Mouse (Mus musculus): ENCODE measurements around the gene Stpg1. TPM values are rescaled to one million over a fixed set of nuclear protein-coding genes. Genes with fewer than 3 reads are reported as not detected.
A peak's percentile ranks its signal among the peaks of the same experiment; 100 is the strongest.

Stpg1 gene
- polyA plus RNA-seq, 1 experiment from 2014 or later, result 0.18 TPM

DNA sequence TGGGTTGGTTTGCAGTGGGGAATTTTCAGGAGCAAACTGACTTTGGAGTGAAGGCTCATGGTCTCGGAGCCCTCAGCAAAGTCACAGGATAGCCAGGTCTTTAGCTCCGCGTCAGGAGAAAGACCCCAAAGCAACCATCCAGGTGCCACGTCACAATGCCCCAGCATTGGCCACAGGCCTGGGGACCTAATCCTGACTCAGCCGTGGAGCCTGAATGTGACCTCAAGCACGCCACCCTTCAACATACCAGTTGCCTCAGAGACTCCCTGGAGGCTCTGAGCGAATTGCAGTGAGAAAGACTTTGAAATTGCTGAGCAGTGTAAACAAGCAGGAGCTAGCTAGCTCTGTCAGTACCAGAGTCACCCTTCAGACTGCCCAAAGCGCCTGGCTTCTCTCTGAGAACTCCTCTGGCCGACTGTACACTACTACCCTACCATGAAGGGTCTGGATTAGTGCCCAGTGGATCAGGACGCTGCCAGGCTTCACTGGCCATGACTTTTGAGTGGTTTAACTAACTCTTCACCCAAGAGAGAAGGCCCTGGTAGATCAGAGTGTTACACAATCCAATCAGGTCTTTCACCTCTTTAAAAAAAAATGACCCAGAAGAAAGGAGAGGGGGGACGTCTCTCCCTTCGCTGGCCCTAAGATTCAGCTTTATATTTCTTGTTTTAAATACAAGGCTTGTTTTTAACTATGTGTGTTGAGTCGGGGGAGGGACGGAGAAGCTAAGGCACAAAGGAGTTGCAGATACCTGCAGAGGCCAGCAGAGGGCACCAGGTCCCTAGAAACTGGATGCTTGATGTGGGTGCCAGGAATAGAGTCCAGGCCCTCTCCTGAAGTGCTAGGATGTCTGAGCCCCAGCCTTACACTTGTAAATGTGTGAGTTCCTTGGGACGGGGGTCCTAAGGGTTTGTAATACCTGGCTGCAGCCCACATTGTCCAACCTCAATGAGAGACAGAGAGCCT, 22.0 kb downstream of the Stpg1 start:
- ATAC-seq (ENCODE audit: low FRiP score, low TSS enrichment) (peak; percentile 22; the same call in 1 of the 2 replicates), DNase-seq (ENCODE audit: low spot score) (peak; percentile 67)
- Histone ChIP-seq H3K36me3 (ENCODE audit: control insufficient read depth, insufficient read depth, low read length) (no peaks in the 10 kb centered on the region), H3K4me2 (replicated peaks; ENCODE audit: low read depth) (no peak overlapping the region), H3K27me3 (ENCODE audit: control insufficient read depth, insufficient read depth, low read length) (no peaks in the 10 kb centered on the region), H3K4me3 (ENCODE audit: low read depth, low read length) (no peak overlapping the region), H3K9ac (ENCODE audit: low read length) (no peak overlapping the region), H3K4me1 (replicated peaks; ENCODE audit: control insufficient read depth, insufficient read depth) (no peaks in the 10 kb centered on the region), H3K9me3 (ENCODE audit: control insufficient read depth, low read length) (no peaks in the 10 kb centered on the region), H3K27ac (replicated peaks) (peak overlapping the region; percentile 50)
- TF ChIP-seq CTCF (IDR thresholded peaks at IDR 0.05; ENCODE audit: low read depth) (peak; percentile 90), EP300 (optimal IDR thresholded peaks at IDR 0.05) (no peak)
- WGBS, result 46% methylated on average over 15 of the region's 15 CpGs

DNA sequence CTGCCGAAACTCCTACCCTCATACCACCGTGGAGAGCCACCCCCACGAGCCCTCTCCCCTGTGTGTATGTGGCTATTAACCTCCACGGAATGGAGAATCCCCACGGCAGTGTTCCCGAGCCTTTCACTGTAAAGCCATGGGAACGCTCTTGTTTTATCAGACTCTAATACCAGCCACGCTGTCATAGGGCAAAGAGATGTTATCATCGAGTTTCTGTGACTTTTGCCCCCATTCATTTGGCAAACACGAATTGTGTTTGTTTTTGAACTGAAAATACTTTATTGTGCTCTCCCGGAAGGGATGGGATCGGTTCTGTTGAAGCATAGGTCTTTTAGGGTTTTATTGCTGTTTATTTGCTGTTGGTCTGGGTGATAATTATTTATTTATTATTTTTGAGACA, 23.5 kb downstream of the Stpg1 start:
- TF ChIP-seq CTCF (IDR thresholded peaks at IDR 0.05; ENCODE audit: low read depth) (no peak), EP300 (optimal IDR thresholded peaks at IDR 0.05) (no peak)
- H3K4me1 ChIP-seq (replicated peaks; ENCODE audit: control insufficient read depth, insufficient read depth), result no peaks in the 10 kb centered on the region
- 52% methylated on average over 12 of the region's 12 CpGs for whole genome bisulfite sequencing
- H3K27me3 ChIP-seq (ENCODE audit: control insufficient read depth, insufficient read depth, low read length), result no peaks in the 10 kb centered on the region
- no peaks in the 10 kb centered on the region for H3K9me3 ChIP-seq (ENCODE audit: control insufficient read depth, low read length)
- no peaks in the 10 kb centered on the region for H3K36me3 ChIP-seq (ENCODE audit: control insufficient read depth, insufficient read depth, low read length)
- no peak overlapping the region for H3K4me2 ChIP-seq (replicated peaks; ENCODE audit: low read depth)
- 0 out of 2 replicates have a peak overlapping the region, but pooled peaks have one; percentile 49 for H3K27ac ChIP-seq (replicated peaks)
- H3K4me3 ChIP-seq (ENCODE audit: low read depth, low read length), result no peak overlapping the region
- ATAC-seq (ENCODE audit: low FRiP score, low TSS enrichment), result no peak; the same call in 1 of the 2 replicates
- no peak overlapping the region for H3K9ac ChIP-seq (ENCODE audit: low read length)
- DNase-seq (ENCODE audit: low spot score), result no peak

DNA sequence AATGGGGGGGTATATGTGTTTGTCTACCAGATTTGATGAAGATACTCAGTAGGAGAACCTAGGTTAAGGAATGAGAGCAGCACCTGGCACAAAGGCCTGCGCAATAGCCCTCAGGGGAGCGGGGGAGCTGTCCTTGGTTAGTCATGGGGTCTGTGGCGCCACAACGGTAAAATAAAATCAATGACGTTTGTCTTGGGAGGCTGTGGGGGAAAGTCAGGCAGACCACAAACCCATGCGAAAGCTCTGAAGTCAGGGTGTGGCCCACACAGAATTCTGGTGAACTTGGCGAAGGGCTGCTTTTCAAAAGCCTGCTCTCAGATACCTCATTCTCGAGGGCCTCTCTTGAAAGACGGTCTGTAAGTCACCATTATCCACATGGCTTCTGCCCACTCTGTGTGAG, 25.8 kb downstream of the Stpg1 start:
- Histone ChIP-seq H3K27me3 (ENCODE audit: control insufficient read depth, insufficient read depth, low read length) (no peaks in the 10 kb centered on the region), H3K4me3 (ENCODE audit: low read depth, low read length) (no peak overlapping the region), H3K27ac (replicated peaks) (no peak overlapping the region), H3K9ac (ENCODE audit: low read length) (no peak overlapping the region), H3K9me3 (ENCODE audit: control insufficient read depth, low read length) (no peaks in the 10 kb centered on the region), H3K4me1 (replicated peaks; ENCODE audit: control insufficient read depth, insufficient read depth) (no peaks in the 10 kb centered on the region), H3K4me2 (replicated peaks; ENCODE audit: low read depth) (no peak overlapping the region), H3K36me3 (ENCODE audit: control insufficient read depth, insufficient read depth, low read length) (no peaks in the 10 kb centered on the region)
- WGBS, result 58% methylated on average over 9 of the region's 9 CpGs
- no peak for TF ChIP-seq CTCF (IDR thresholded peaks at IDR 0.05; ENCODE audit: low read depth)
- no peak for ATAC-seq (ENCODE audit: low FRiP score, low TSS enrichment)
- no peak for DNase-seq (ENCODE audit: low spot score)

DNA sequence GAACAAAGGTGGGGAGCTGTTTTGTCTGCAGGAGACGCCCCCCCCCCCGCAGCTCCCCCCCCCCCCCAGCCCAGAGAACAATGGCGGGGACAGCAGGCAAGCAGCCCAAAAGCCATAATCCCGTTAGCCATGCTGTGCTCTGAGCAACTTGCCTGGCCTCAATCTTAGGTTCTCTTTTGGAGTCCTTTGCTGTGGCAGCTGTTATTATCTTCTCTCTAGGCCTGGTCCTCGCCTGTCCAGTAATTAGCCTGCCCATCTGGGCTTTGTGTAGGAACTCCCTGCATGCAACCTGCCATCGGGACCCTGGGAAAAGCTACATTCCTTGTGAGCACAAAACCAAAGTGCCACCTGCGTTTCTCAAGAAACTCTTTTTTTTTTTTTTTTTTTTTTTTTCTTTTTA, 29.3 kb downstream of the Stpg1 start:
- WGBS, result 23% methylated on average over 6 of the region's 7 CpGs
- DNase-seq (ENCODE audit: low spot score) (no peak), ATAC-seq (ENCODE audit: low FRiP score, low TSS enrichment) (no peak)
- H3K4me3 ChIP-seq (ENCODE audit: low read depth, low read length), result no peak overlapping the region
- no peaks in the 10 kb centered on the region for H3K27me3 ChIP-seq (ENCODE audit: control insufficient read depth, insufficient read depth, low read length)
- no peaks in the 10 kb centered on the region for H3K9me3 ChIP-seq (ENCODE audit: control insufficient read depth, low read length)
- no peak overlapping the region for H3K9ac ChIP-seq (ENCODE audit: low read length)
- H3K27ac ChIP-seq (replicated peaks), result no peak overlapping the region
- H3K4me1 ChIP-seq (replicated peaks; ENCODE audit: control insufficient read depth, insufficient read depth), result no peaks in the 10 kb centered on the region
- TF ChIP-seq EP300 (optimal IDR thresholded peaks at IDR 0.05), result no peak
- TF ChIP-seq CTCF (IDR thresholded peaks at IDR 0.05; ENCODE audit: low read depth), result no peak
- H3K36me3 ChIP-seq (ENCODE audit: control insufficient read depth, insufficient read depth, low read length), result no peaks in the 10 kb centered on the region
- H3K4me2 ChIP-seq (replicated peaks; ENCODE audit: low read depth), result no peak overlapping the region

DNA sequence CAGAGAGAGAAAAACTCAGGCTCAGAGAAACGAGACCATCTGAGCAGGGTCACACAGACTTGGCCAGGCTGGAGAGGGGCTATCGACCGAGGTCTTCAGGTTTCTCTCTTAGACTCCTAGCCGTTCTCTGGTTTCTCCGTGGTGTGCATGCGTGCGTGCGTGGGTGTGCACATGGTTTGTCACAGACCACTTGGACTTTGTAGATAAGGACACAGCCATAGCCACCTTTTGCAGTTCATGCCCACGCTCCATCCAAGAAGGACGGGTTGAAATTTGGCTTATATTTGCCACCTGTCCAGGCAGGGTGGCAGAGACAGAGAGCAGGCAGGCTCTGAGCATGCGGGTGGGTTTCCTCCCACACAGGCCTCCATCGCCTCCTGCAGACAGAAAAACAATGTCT, 30.5 kb downstream of the Stpg1 start:
- no peak overlapping the region for H3K4me3 ChIP-seq (ENCODE audit: low read depth, low read length)
- no peak for ATAC-seq (ENCODE audit: low FRiP score, low TSS enrichment)
- WGBS, result 71% methylated on average over 12 of the region's 12 CpGs
- H3K27ac ChIP-seq (replicated peaks), result no peak overlapping the region
- no peak for DNase-seq (ENCODE audit: low spot score)
- H3K9ac ChIP-seq (ENCODE audit: low read length), result no peak overlapping the region
- H3K27me3 ChIP-seq (ENCODE audit: control insufficient read depth, insufficient read depth, low read length), result no peaks in the 10 kb centered on the region
- H3K4me2 ChIP-seq (replicated peaks; ENCODE audit: low read depth), result no peak overlapping the region
- H3K36me3 ChIP-seq (ENCODE audit: control insufficient read depth, insufficient read depth, low read length), result no peaks in the 10 kb centered on the region
- H3K4me1 ChIP-seq (replicated peaks; ENCODE audit: control insufficient read depth, insufficient read depth), result no peaks in the 10 kb centered on the region
- no peaks in the 10 kb centered on the region for H3K9me3 ChIP-seq (ENCODE audit: control insufficient read depth, low read length)
- no peak for TF ChIP-seq CTCF (IDR thresholded peaks at IDR 0.05; ENCODE audit: low read depth)

DNA sequence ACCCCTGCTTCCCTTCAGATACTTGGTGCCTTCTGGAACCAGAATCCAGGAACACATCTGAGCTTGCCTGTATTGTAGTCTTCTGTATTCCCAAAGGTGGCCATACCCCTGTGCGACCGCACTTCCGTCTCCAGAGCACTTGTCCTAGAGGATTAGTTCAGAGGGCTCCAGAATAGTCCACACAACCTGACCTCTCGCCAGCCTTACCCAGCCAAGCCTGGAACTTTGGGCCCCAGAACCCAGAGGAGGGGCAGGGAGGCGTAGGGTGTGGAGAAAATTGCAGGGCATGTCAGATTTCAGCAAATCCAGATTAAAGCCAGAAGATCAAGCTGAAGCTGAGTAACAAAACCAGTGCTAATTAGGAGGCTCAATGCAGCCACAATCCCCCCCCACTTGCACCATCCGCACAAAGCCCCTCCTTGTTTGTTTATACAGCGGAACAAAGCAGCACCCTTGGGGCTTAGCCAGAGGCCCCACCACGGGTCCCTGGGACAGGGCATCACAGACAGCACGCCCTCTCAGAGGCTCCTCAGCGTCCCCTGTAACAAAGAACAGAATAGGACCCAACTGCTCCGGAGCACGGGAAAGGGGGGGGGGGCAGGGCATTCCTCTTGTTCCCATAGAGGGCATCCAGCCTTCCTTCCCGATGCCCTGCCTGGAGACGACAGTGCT, 31.6 kb downstream of the Stpg1 start:
- Histone ChIP-seq H3K27me3 (ENCODE audit: control insufficient read depth, insufficient read depth, low read length) (no peaks in the 10 kb centered on the region), H3K4me1 (replicated peaks; ENCODE audit: control insufficient read depth, insufficient read depth) (no peaks in the 10 kb centered on the region), H3K27ac (replicated peaks) (no peak overlapping the region), H3K4me2 (replicated peaks; ENCODE audit: low read depth) (no peak overlapping the region), H3K36me3 (ENCODE audit: control insufficient read depth, insufficient read depth, low read length) (no peaks in the 10 kb centered on the region), H3K4me3 (ENCODE audit: low read depth, low read length) (no peak overlapping the region), H3K9me3 (ENCODE audit: control insufficient read depth, low read length) (0 out of 2 replicates have a peak, but pooled peaks cover 2% of the 10 kb centered on the region), H3K9ac (ENCODE audit: low read length) (no peak overlapping the region)
- TF ChIP-seq CTCF (IDR thresholded peaks at IDR 0.05; ENCODE audit: low read depth) (no peak), EP300 (optimal IDR thresholded peaks at IDR 0.05) (no peak)
- DNase-seq (ENCODE audit: low spot score), result no peak
- no peak for ATAC-seq (ENCODE audit: low FRiP score, low TSS enrichment)
- WGBS, result 28% methylated on average over 14 of the region's 14 CpGs

All from stomach, postnatal 0 days (tissue).